Mouse (Mus musculus) stomach, embryonic 15.5 days (tissue): ENCODE measurements around the gene Samd4. TPM values are rescaled to one million over a fixed set of nuclear protein-coding genes. Genes with fewer than 3 reads are reported as not detected.

Experiments
- ATAC-seq: fragments of 200-750 bp; cut with Nextera tagmentation; 2 replicates; pipeline ENCODE4 v1.8.0; 2017; ENCODE audit warnings: low read depth, moderate number of reproducible peaks, moderate TSS enrichment; ENCODE audit not compliant: insufficient read depth, low FRiP score
- H3K27ac ChIP-seq: fragments of 300-500 bp; sonication (generic); 2 replicates; pipeline ENCODE4 v1.5.1; 2015; ENCODE audit warnings: mild to moderate bottlenecking, inconsistent platforms
- H3K27me3 ChIP-seq: fragments of 300-500 bp; sonication (generic); replicated peaks from 2 replicates; pipeline ENCODE4 v1.6.1; 2015; ENCODE audit warnings: inconsistent platforms
- H3K36me3 ChIP-seq: fragments of 300-500 bp; sonication (generic); 2 replicates; pipeline ENCODE4 v1.6.1; 2015; ENCODE audit warnings: inconsistent platforms
- H3K4me1 ChIP-seq: fragments of 300-500 bp; sonication (generic); 2 replicates; pipeline ENCODE4 v1.6.1; 2015; ENCODE audit warnings: inconsistent platforms
- H3K4me2 ChIP-seq: fragments of 300-500 bp; sonication (generic); 2 replicates; pipeline ENCODE4 v1.6.1; 2015; ENCODE audit warnings: mild to moderate bottlenecking, inconsistent platforms
- H3K4me3 ChIP-seq: fragments of 300-500 bp; sonication (generic); replicated peaks from 2 replicates; pipeline ENCODE4 v1.5.1; 2015; ENCODE audit warnings: inconsistent platforms
- H3K9ac ChIP-seq: fragments of 300-500 bp; sonication (generic); 2 replicates; pipeline ENCODE4 v1.6.1; 2015; ENCODE audit warnings: inconsistent platforms
- H3K9me3 ChIP-seq: fragments of 300-500 bp; sonication (generic); 2 replicates; pipeline ENCODE4 v1.6.1; 2016; ENCODE audit warnings: inconsistent platforms
- WGBS: fragments of 180-500 bp; shearing (Covaris S2); methylation state at CpG from one replicate; pipeline ENCODE4 v1.1.7; 2015; 5-methylcytosine and 5-hydroxymethylcytosine counted together
- polyA plus RNA-seq: library from polyadenylated mRNA; unstranded; fragments of >200 nt; fragmentation: Nextera tagmentation; extraction: Ambion mirVana; gene quantifications from 2 replicates; pipeline ENCODE4 v1.2.1, GENCODE M21; 2015

Gene Samd4
- polyA plus RNA-seq, 1 experiment from 2014 or later: 7.1 TPM

GRCm38 (mm10) chr14:46914356-46914755 lies 31.7 kb downstream of the Samd4 start:
- Histone ChIP-seq H3K36me3 (no peaks in the 10 kb centered on the region), H3K4me2 (no peak overlapping the region), H3K27me3 (no peaks in the 10 kb centered on the region), H3K27ac (no peak overlapping the region), H3K9me3 (no peaks in the 10 kb centered on the region), H3K4me3 (no peak overlapping the region), H3K9ac (no peak overlapping the region), H3K4me1 (no peaks in the 10 kb centered on the region)
- 65% methylated on average over 6 of the region's 6 CpGs for WGBS
- no peak for ATAC-seq

GRCm38 (mm10) chr14:46915555-46915954 lies 32.9 kb downstream of the Samd4 start:
- WGBS: 56% methylated on average over 6 of the region's 6 CpGs

GRCm38 (mm10) chr14:46916581-46916980 lies 33.9 kb downstream of the Samd4 start:
- ATAC-seq: no peak
- H3K36me3 ChIP-seq: no peaks in the 10 kb centered on the region
- H3K4me1 ChIP-seq: no peaks in the 10 kb centered on the region
- H3K27me3 ChIP-seq: no peaks in the 10 kb centered on the region
- no peak overlapping the region for H3K4me3 ChIP-seq
- H3K9me3 ChIP-seq: no peaks in the 10 kb centered on the region
- no peak overlapping the region for H3K27ac ChIP-seq
- 53% methylated on average over 4 of the region's 4 CpGs for WGBS
- H3K9ac ChIP-seq: no peak overlapping the region
- H3K4me2 ChIP-seq: no peak overlapping the region

More at GRCm38 (mm10) chr14:46915555-46915954, 32.9 kb downstream of the Samd4 start:
- H3K9ac ChIP-seq: no peak overlapping the region
- H3K4me3 ChIP-seq: no peak overlapping the region
- H3K27me3 ChIP-seq: no peaks in the 10 kb centered on the region
- H3K9me3 ChIP-seq: no peaks in the 10 kb centered on the region
- H3K4me1 ChIP-seq: no peaks in the 10 kb centered on the region
- no peak overlapping the region for H3K4me2 ChIP-seq
- H3K27ac ChIP-seq: no peak overlapping the region
- ATAC-seq: no peak
- no peaks in the 10 kb centered on the region for H3K36me3 ChIP-seq

- Histone ChIP-seq H3K9ac (no peak overlapping the region), H3K27me3 (no peaks in the 10 kb centered on the region), H3K4me1 (no peaks in the 10 kb centered on the region), H3K4me3 (no peak overlapping the region), H3K36me3 (no peaks in the 10 kb centered on the region), H3K9me3 (no peaks in the 10 kb centered on the region), H3K27ac (no peak overlapping the region), H3K4me2 (no peak overlapping the region)
- WGBS: 89% methylated on average over 5 of the region's 5 CpGs
- ATAC-seq: no peak
Measured at GRCm38 (mm10) chr14:46917136-46917535, 34.5 kb downstream of the Samd4 start.

GRCm38 (mm10) chr14:46917581-46917980 lies 34.9 kb downstream of the Samd4 start:
- no peaks in the 10 kb centered on the region for H3K9me3 ChIP-seq
- no peak overlapping the region for H3K9ac ChIP-seq
- no peaks in the 10 kb centered on the region for H3K27me3 ChIP-seq
- WGBS: 91% methylated on average over 3 of the region's 3 CpGs
- H3K4me2 ChIP-seq: no peak overlapping the region
- no peaks in the 10 kb centered on the region for H3K4me1 ChIP-seq
- ATAC-seq: no peak
- no peak overlapping the region for H3K4me3 ChIP-seq
- no peak overlapping the region for H3K27ac ChIP-seq
- no peaks in the 10 kb centered on the region for H3K36me3 ChIP-seq

- Histone ChIP-seq H3K9ac (no peak overlapping the region), H3K4me2 (no peak overlapping the region), H3K27ac (no peak overlapping the region), H3K4me3 (no peak overlapping the region), H3K4me1 (no peaks in the 10 kb centered on the region), H3K36me3 (no peaks in the 10 kb centered on the region), H3K9me3 (no peaks in the 10 kb centered on the region), H3K27me3 (no peaks in the 10 kb centered on the region)
- 72% methylated on average over 5 of the region's 5 CpGs for WGBS
- ATAC-seq: no peak
Measured at GRCm38 (mm10) chr14:46920496-46920895, 37.8 kb downstream of the Samd4 start.

- no peak overlapping the region for H3K27ac ChIP-seq
- H3K9me3 ChIP-seq: no peaks in the 10 kb centered on the region
- no peaks in the 10 kb centered on the region for H3K4me1 ChIP-seq
- no peaks in the 10 kb centered on the region for H3K36me3 ChIP-seq
- no peak overlapping the region for H3K4me3 ChIP-seq
- no peak overlapping the region for H3K9ac ChIP-seq
- no peak overlapping the region for H3K4me2 ChIP-seq
- ATAC-seq: no peak
- no peaks in the 10 kb centered on the region for H3K27me3 ChIP-seq
- 78% methylated on average over 9 of the region's 9 CpGs for WGBS
Measured at GRCm38 (mm10) chr14:46921178-46921975, 38.7 kb downstream of the Samd4 start.

GRCm38 (mm10) chr14:46923931-46924330 lies 41.3 kb downstream of the Samd4 start:
- H3K27ac ChIP-seq: no peak overlapping the region

GRCm38 (mm10) chr14:46924422-46924821 lies 41.8 kb downstream of the Samd4 start:
- H3K9ac ChIP-seq: no peak overlapping the region
- WGBS: 73% methylated on average over 5 of the region's 5 CpGs
- no peak overlapping the region for H3K4me3 ChIP-seq
- no peak overlapping the region for H3K27ac ChIP-seq
- no peak for ATAC-seq
- no peaks in the 10 kb centered on the region for H3K4me1 ChIP-seq
- no peak overlapping the region for H3K4me2 ChIP-seq
- H3K9me3 ChIP-seq: no peaks in the 10 kb centered on the region
- no peaks in the 10 kb centered on the region for H3K36me3 ChIP-seq
- H3K27me3 ChIP-seq: no peaks in the 10 kb centered on the region

More at GRCm38 (mm10) chr14:46923931-46924330, 41.3 kb downstream of the Samd4 start:
- Histone ChIP-seq H3K4me2 (no peak overlapping the region), H3K36me3 (no peaks in the 10 kb centered on the region), H3K4me3 (no peak overlapping the region), H3K27me3 (no peaks in the 10 kb centered on the region), H3K9ac (no peak overlapping the region), H3K4me1 (no peaks in the 10 kb centered on the region), H3K9me3 (no peaks in the 10 kb centered on the region)
- ATAC-seq: no peak
- WGBS: 60% methylated on average over 10 of the region's 10 CpGs

GRCm38 (mm10) chr14:46928556-46928955 lies 45.9 kb downstream of the Samd4 start:
- no peak overlapping the region for H3K9ac ChIP-seq
- WGBS: 90% methylated on average over 6 of the region's 6 CpGs
- H3K4me3 ChIP-seq: no peak overlapping the region
- H3K4me1 ChIP-seq: no peaks in the 10 kb centered on the region
- no peak overlapping the region for H3K27ac ChIP-seq
- H3K9me3 ChIP-seq: no peaks in the 10 kb centered on the region
- H3K36me3 ChIP-seq: no peaks in the 10 kb centered on the region
- ATAC-seq: no peak
- H3K4me2 ChIP-seq: no peak overlapping the region
- H3K27me3 ChIP-seq: no peaks in the 10 kb centered on the region

GRCm38 (mm10) chr14:46932121-46932520 lies 49.5 kb downstream of the Samd4 start:
- Histone ChIP-seq H3K4me2 (no peak overlapping the region), H3K9ac (no peak overlapping the region), H3K27ac (no peak overlapping the region), H3K4me3 (no peak overlapping the region), H3K9me3 (no peaks in the 10 kb centered on the region), H3K36me3 (no peaks in the 10 kb centered on the region), H3K4me1 (no peaks in the 10 kb centered on the region), H3K27me3 (no peaks in the 10 kb centered on the region)
- no peak for ATAC-seq
- WGBS: 77% methylated on average over 13 of the region's 13 CpGs

GRCm38 (mm10) chr14:46932708-46933107 lies 50.1 kb downstream of the Samd4 start:
- Histone ChIP-seq H3K27me3 (no peaks in the 10 kb centered on the region), H3K9ac (no peak overlapping the region), H3K4me1 (no peaks in the 10 kb centered on the region), H3K4me3 (no peak overlapping the region), H3K9me3 (no peaks in the 10 kb centered on the region), H3K27ac (no peak overlapping the region), H3K4me2 (no peak overlapping the region), H3K36me3 (no peaks in the 10 kb centered on the region)
- ATAC-seq: no peak
- WGBS: 23% methylated on average over 6 of the region's 6 CpGs
